Mouse (Mus musculus): ENCODE measurements around the gene Ifit1bl2. TPM values are rescaled to one million over a fixed set of nuclear protein-coding genes. Genes with fewer than 3 reads are reported as not detected.

Gene Ifit1bl2
- polyA plus RNA-seq (2012; fragmentation: generic; extraction: Trizol), result under 1 TPM in 1 of 2 experiments, not detected in 1; 0.18 TPM

GRCm38 (mm10) chr19:34640623-34641022 lies at the start of gene Ifit1bl2, which contains the start of gene Ifit1:
Ifit1bl2 (minus strand) TSS chr19:34640743.
Ifit1 (plus strand) TSS chr19:34640871.

DNA sequence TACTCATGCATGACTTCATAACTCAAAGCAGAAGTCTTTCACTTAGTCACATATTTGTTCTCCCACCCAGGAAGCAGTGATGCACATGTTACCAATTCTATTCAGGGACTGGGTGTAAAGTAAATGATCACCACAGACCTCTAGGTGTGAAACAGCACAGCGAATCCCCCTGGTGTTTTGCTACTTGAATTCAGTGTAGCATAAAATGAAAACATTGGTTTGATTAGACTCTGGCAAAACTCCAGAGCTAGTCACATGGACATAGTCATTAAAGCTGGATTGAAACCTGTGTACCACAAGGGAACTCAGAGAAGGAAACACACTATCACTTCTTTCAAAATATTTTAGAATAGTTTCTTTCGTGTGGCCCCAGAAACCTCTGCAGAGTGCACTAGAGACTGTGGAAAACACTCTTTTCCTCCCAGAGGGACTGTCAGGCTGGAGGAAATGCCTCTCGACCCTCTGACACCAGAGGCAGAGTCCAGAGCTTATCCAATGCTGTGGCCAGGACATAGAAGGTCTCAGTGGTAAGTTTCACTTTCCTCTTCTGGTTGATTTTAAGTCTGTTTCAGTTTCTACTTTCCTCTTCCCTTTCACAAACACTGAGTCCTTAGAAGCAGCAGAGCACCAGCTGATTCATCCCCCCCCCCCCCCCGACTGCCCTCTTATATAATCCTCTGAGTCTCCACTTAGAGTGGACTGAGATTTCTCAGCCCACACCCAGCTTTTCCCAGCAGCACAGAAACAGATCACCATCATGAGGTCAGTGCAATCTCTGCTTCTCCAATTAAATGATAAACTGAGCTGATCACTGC lies 33.1 kb downstream of the Ifit1bl2 start, which contains the start of gene Ifit3b:
Ifit3b (plus strand) TSS at position 734 of the 815 bp plus-strand sequence.

GRCm38 (mm10) chr19:34601888-34602287 lies 38.7 kb downstream of the Ifit1bl2 start, which contains the start of gene Ifit1bl1:
Ifit1bl1 (minus strand) TSS chr19:34601956.

GRCm38 (mm10) chr19:34583126-34583766 lies 57.3 kb downstream of the Ifit1bl2 start, which contains the start of gene Ifit3:
Ifit3 (plus strand) TSS chr19:34583531.

Other genes starting within 250 kb of the Ifit1bl2 start
- under 1 TPM in 1 of 2 experiments, not detected in 1; 0.17 TPM for gene Ch25h, start 165.6 kb downstream of the Ifit1bl2 start, polyA plus RNA-seq (2012; fragmentation: generic; extraction: Trizol)
- 100 to 1,000 TPM in 1 of 2 experiments, 1 to 10 TPM in 1; 5.8 to 110 TPM for gene Lipa, start 113.3 kb downstream of the Ifit1bl2 start, polyA plus RNA-seq (2012; fragmentation: generic; extraction: Trizol)
- 1 to 10 TPM in 1 of 2 experiments, under 1 TPM in 1; 0.27 to 2.7 TPM for gene Ifit2, start 90.0 kb downstream of the Ifit1bl2 start, polyA plus RNA-seq (2012; fragmentation: generic; extraction: Trizol)
- 10 to 100 TPM in 1 of 2 experiments, under 1 TPM in 1; 0.20 to 32.7 TPM for gene Ifit3, start 57.2 kb downstream of the Ifit1bl2 start, polyA plus RNA-seq (2012; fragmentation: generic; extraction: Trizol)
- gene Ifit1bl1, start 38.8 kb downstream of the Ifit1bl2 start, polyA plus RNA-seq (2012; fragmentation: generic; extraction: Trizol), result under 1 TPM; 0.01 to 0.44 TPM
- gene Ifit3b, start 32.8 kb downstream of the Ifit1bl2 start, polyA plus RNA-seq (2012; fragmentation: generic; extraction: Trizol), result 1 to 10 TPM in 1 of 2 experiments, under 1 TPM in 1; 0.09 to 8.8 TPM
- 1 to 10 TPM in 1 of 2 experiments, under 1 TPM in 1; 0.08 to 7.0 TPM for gene Ifit1, start 128 bp upstream of the Ifit1bl2 start, polyA plus RNA-seq (2012; fragmentation: generic; extraction: Trizol)
- gene Slc16a12, start 106.5 kb upstream of the Ifit1bl2 start, polyA plus RNA-seq (2012; fragmentation: generic; extraction: Trizol), result not detected
- 1 to 10 TPM; 1.0 to 3.2 TPM for gene Pank1, start 238.7 kb upstream of the Ifit1bl2 start, polyA plus RNA-seq (2012; fragmentation: generic; extraction: Trizol)

Data from C3H10T1/2 (cell line).